Mouse (Mus musculus) activated CD4-positive, CD25-positive, alpha-beta regulatory T cell, adult 9 weeks (primary cell): ENCODE measurements around the gene Mrnip. TPM values are rescaled to one million over a fixed set of nuclear protein-coding genes. Genes with fewer than 3 reads are reported as not detected.

Experiments used
- polyA plus RNA-seq: library from polyadenylated mRNA; unstranded; fragments of 100-300 nt; shearing (Covaris generic); gene quantifications from one replicate; pipeline ENCODE4 v1.2.1, GENCODE M21; 2017

Gene Mrnip
- 4.8 TPM for polyA plus RNA-seq

DNA sequence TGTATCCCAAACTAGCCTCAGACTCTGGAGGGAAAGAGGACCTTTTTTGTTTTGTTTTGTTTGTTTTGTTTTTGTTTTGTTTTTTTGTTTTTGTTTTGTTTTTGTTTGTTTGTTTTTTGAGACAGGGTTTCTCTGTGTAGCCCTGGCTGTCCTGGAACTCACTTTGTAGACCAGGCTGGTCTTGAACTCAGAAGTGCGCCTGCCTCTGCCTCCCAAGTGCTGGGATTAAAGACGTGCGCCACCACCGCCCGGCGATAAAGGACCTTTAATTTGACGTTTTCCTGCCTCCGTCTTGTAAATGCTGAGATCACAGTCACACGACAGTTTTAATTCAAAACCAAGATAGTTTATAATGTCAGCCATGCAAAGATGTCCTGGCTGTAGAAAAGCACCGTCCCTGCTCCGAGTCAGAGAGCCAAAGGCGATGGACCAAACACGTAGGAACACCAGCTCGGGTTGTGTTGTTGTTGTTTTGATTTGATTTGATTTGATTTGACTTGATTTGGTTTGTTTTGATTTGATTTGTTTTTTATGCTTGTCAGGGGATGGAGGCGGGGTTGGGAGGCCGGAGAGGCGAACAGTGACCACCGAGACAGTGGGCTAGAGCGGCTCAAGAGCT, at the start of gene Mrnip:
Gene Mrnip (plus strand): TSS at position 334 of the 619 bp plus-strand sequence.

DNA sequence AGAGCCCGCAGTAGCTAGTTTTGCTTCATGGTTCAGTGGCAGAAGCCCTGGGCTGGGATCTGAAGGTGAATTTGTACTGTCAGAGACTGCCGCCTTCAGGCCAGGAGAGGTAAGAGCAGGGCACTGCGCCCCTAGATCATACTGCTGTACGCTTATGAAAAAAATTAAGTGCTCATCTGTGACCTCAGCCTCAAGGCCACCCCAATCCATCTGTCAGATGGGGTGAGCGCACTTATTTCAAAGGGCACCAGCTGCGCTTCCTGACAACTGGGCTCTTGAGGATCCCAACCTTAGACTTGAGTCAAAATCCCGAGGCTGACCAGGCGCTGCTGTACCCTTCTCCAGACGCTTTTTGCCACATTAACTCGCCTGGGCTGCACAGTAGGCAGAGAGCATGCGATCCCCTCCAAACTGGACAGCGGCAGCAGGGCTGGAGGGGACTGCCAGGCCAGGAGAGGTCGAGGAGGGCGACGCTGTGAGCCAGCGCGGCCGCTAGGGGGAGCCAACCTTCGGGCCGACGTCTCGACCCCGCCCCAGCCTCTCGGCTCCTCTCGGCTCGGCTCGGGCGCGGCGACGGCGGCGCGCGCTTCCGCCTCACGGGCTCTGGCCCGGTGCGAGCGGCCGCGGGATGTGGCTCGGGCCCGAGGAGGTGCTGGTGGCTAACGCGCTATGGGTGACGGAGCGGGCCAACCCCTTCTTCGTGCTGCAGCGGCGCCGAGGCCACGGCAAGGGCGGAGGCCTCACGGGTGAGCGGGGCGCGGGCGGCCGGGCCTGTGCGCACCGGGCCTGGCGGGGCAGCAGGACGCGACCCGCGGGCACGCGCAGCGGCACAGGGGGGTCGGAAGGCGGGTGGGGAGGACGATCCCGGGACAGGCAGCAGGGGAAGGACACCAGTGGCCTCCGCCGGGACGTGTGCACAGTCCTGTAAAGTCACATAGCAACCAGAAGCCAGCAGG, 43.2 kb upstream of the Mrnip start, which contains the start of gene Tbc1d9b:
Gene Tbc1d9b (plus strand): TSS at position 586 of the 956 bp plus-strand sequence.

DNA sequence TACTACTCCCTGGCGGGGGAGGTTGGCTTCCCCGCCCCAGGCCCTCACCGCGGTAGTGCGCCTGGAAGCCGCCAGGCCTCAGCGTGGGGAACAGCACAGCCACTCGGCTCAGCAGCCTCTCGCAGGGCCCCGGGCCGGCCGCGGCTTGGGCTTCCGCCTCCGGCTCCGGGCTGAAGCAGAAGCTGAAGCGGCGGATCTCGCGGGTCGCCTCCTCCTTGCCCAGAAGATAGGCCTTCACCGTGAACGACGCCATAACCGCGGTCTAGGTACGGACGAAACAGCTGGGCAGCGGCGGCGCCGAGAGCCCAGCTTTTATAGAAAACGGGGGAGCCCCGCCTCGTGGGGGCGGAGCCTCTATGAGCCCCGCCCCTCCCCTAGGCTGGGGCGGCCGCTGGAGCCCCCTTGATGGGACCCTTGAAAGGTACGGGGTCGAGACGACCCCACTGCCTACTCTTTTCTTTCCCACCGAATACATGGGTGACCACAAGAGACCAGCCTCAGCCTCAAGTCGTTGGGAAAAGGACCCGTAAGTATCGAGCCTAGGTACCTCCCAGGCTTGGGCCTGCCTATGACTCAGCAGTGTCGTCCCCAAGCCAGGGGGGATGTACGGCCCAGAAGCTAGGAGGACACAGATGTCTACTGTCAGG, 36.4 kb downstream of the Mrnip start, which contains the start of the genes Sqstm1 and Mgat4b:
Gene Sqstm1 (minus strand): TSS at position 323 of the 647 bp plus-strand sequence.
Gene Mgat4b (plus strand): TSS at position 386 of the 647 bp plus-strand sequence.

DNA sequence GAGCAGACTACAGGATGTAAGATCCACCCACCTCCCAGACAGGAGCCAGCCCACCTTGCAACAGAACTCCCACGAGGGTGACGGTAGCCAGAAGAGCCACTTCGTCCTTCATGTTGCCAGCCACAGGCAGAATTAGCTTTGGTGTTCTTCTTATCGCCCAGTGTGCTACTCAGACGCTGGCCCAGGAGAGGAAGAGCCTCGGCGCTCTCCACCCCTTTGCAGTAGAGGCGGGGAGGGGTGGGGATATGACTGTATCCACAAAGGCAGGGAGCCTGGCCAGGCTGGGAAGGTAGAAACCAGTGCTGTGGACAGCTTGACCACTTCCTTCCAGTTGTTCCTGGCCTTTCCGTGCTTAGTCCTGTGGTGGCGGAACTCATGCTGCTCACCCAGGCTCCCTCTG, 64.1 kb downstream of the Mrnip start, which contains the start of gene Ltc4s:
Gene Ltc4s (minus strand): TSS at position 293 of the 400 bp plus-strand sequence.

Other genes starting within 250 kb of the Mrnip start
- gene Rnf130, start 149.1 kb upstream of the Mrnip start, polyA plus RNA-seq = 4.2 TPM
- 55.6 TPM for gene Tbc1d9b, start 43.0 kb upstream of the Mrnip start, polyA plus RNA-seq
- gene Sqstm1, start 36.4 kb downstream of the Mrnip start, polyA plus RNA-seq = 375 TPM
- 2.5 TPM for gene Mgat4b, start 36.4 kb downstream of the Mrnip start, polyA plus RNA-seq
- gene Ltc4s, start 64.2 kb downstream of the Mrnip start, polyA plus RNA-seq = 1.8 TPM
- 2.0 TPM for gene Maml1, start 117.9 kb downstream of the Mrnip start, polyA plus RNA-seq
- 251 TPM for gene Canx, start 151.2 kb downstream of the Mrnip start, polyA plus RNA-seq
- gene Cby3, start 180.0 kb downstream of the Mrnip start, polyA plus RNA-seq = not detected
- gene Hnrnph1, start 202.5 kb downstream of the Mrnip start, polyA plus RNA-seq = 273 TPM